Mouse (Mus musculus): Measurements from ENCODE around the gene Ints6. TPM values are rescaled to one million over a fixed set of nuclear protein-coding genes. Genes with fewer than 3 reads are reported as not detected.

The Ints6 gene
- polyA plus RNA-seq (2012; rRNA removed), result 4.9 and 5.9 TPM in 2 replicates

DNA sequence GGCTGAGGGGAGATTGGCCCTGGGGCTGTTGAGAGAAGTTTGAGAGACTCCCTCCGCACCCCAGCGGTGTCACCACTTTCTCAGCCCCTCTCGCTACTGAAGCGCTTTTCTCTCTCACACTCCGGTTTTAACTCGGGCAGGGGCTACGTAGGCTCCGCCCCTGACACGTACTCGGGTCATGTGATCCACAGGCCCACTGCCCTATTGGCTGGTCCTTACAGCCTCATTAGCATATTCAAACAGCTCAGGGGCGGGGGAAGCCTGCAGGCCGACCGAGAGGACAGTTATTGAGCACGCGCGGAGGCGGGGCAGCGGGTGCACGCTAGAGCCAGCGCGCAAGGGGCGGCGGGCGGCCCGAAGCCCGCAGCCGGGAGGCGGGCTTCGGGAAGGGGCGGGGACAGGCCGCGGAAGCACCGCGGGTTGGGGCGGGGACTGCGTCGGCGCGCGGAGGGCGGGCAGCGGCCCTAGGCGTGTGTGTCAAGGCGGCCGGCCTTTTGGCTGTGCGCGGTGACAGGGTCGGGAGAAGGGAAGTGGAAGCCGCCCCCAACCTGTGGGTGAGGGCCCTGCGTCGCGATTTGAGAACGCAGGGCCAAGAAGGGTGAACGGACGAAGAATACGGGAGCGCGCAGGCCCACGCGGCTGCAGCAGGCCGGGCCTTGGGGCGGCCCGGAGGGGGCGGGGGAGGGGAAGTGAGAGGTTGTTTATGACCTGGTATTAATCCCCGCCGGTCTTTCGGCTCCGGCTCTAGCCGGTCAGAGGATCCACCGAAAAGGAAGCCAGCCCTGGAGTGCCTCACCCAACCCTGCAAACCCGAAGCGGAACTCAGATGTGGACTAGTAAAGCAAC is at the start of gene Ints6:
Ints6 (minus strand) TSS at position 134 of the 846 bp plus-strand sequence.
- peak; percentile 97 for DNase-seq
- WGBS, result under 1% methylated on average over 60 of the region's 72 CpGs
- H3K4me3 ChIP-seq (replicated peaks; ENCODE audit: extremely low read depth, low read depth, low read length), result peak within 1 kb of the TSS; percentile 87
- peaks cover 2% of the 10 kb centered on the region; the same call in 1 of the 2 replicates for H3K4me1 ChIP-seq (ENCODE audit: control insufficient read depth, insufficient read depth, low read length)
- TF ChIP-seq POLR2A (IDR thresholded peaks at IDR 0.05; ENCODE audit: borderline replicate concordance, extremely low read depth, low read depth, low read length), result peak; percentile 100
- TF ChIP-seq CTCF (IDR thresholded peaks at IDR 0.05; ENCODE audit: insufficient read depth, low read length), result no peak

DNA sequence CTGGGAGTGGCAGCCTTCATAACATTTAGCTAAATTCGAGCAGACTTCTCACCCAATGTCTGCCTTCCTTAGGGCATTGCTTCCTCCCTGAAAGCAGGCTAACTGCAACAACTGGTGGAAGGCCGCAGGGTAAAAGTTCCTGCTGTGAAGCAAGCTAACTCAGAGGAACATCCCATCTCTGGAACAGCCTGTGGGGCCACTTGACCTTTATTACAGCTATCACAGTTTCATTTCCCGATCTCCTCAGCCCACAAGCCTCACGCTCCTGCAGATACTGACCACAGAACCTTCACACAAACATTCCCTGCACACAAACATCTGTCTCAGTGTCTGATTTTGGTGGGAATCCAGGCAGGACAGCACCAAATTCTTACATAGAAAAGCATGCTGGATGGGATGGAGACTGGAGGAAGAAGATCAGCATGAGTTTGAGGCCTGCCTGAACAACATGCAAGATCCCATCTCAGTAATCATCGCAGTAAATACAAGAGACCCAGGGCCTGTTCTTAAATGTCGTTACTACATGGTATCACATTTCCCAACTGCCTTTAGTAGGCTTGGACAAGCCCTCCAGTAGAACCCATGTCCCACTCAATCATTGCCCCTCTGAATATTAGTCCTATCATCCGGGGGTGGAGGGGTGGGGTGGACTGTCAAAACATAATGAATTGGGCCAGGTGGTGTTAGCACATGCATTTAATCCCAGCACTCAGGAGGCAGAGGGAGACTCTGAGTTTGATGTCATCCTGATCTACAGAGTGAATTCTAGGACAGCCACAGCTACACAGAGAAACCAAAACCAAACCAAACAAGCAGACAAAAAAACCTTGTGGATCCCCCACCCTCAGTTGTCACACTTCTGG is 47.9 kb upstream of the Ints6 start:
- TF ChIP-seq CTCF (IDR thresholded peaks at IDR 0.05; ENCODE audit: insufficient read depth, low read length), result no peak
- no peak for TF ChIP-seq POLR2A (IDR thresholded peaks at IDR 0.05; ENCODE audit: borderline replicate concordance, extremely low read depth, low read depth, low read length)
- WGBS, result 54% methylated on average over 7 of the region's 7 CpGs
- no peak overlapping the region for H3K4me3 ChIP-seq (replicated peaks; ENCODE audit: extremely low read depth, low read depth, low read length)
- no peaks in the 10 kb centered on the region for H3K4me1 ChIP-seq (ENCODE audit: control insufficient read depth, insufficient read depth, low read length)
- DNase-seq, result no peak

DNA sequence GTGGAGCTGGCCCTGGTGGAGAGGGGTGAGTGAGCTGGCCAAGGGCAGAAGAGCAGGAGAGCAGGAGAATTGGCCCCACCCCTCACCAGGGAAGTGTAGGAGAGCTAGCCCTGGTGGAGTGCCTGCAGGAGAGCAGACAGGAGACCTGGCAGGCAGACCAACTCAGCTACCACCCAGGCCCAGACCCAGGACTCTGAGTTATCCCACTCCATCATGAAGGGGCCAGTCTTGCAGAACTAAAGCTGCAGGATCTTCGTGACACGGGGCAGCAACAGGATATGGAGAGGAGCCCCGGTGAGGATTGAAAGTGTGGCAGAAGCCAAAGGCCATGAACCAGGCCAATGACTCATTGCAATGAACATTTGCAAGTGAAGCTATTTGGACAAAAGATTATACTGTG is 46.0 kb upstream of the Ints6 start:
- TF ChIP-seq POLR2A (IDR thresholded peaks at IDR 0.05; ENCODE audit: borderline replicate concordance, extremely low read depth, low read depth, low read length) (no peak), CTCF (IDR thresholded peaks at IDR 0.05; ENCODE audit: insufficient read depth, low read length) (no peak)

DNA sequence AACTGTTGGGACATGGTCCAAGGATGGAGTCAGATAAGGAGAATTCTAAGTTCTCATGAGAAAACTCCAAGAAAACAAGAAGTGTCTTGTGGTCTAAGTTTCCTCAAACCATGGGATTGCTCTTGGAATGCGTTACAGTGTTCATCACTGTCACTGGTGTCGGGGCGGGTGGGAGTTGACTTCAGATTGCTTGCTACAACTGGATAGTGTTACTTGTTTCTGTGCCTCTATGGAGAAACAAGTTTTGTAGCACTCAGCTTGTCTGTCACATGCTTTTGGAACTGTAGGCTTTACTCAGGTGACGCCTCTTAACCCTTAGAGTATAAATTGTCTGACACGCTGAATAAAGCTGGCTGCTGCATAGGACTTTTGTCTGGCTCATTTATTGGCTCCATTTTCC is 42.2 kb upstream of the Ints6 start:
- DNase-seq, result no peak
- TF ChIP-seq CTCF (IDR thresholded peaks at IDR 0.05; ENCODE audit: insufficient read depth, low read length), result no peak
- TF ChIP-seq POLR2A (IDR thresholded peaks at IDR 0.05; ENCODE audit: borderline replicate concordance, extremely low read depth, low read depth, low read length), result no peak
- WGBS, result 70% methylated on average over 5 of the region's 5 CpGs
- H3K4me3 ChIP-seq (replicated peaks; ENCODE audit: extremely low read depth, low read depth, low read length), result no peak overlapping the region
- H3K4me1 ChIP-seq (ENCODE audit: control insufficient read depth, insufficient read depth, low read length), result no peaks in the 10 kb centered on the region

More for the DNA sequence above, 46.0 kb upstream of the Ints6 start:
- H3K4me3 ChIP-seq (replicated peaks; ENCODE audit: extremely low read depth, low read depth, low read length), result no peak overlapping the region
- no peaks in the 10 kb centered on the region for H3K4me1 ChIP-seq (ENCODE audit: control insufficient read depth, insufficient read depth, low read length)
- WGBS, result 25% methylated on average over 3 of the region's 3 CpGs
- no peak for DNase-seq

DNA sequence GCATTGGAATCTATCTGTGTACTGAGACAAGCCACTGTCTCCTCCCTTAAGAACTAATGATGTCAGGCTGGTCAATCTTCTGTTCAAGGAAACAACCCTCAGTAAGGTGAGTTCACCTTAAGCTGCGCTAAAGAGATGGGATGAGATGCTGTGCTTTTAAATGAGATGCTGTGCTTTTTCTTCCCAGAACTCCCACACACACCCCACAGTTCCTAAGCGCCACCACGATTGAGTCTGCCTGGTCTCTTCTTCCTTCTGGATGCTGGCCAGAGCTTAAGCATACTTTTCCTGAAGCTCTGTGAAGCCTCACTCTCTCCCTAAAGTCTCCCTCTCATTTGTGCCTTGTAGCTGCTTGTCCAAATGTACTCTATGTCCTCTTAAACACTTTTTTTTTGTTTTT is 39.8 kb upstream of the Ints6 start:
- H3K4me1 ChIP-seq (ENCODE audit: control insufficient read depth, insufficient read depth, low read length), result no peaks in the 10 kb centered on the region
- 66% methylated on average over 3 of the region's 3 CpGs for WGBS
- DNase-seq, result no peak
- no peak overlapping the region for H3K4me3 ChIP-seq (replicated peaks; ENCODE audit: extremely low read depth, low read depth, low read length)
- TF ChIP-seq POLR2A (IDR thresholded peaks at IDR 0.05; ENCODE audit: borderline replicate concordance, extremely low read depth, low read depth, low read length) (no peak), CTCF (IDR thresholded peaks at IDR 0.05; ENCODE audit: insufficient read depth, low read length) (no peak)

DNA sequence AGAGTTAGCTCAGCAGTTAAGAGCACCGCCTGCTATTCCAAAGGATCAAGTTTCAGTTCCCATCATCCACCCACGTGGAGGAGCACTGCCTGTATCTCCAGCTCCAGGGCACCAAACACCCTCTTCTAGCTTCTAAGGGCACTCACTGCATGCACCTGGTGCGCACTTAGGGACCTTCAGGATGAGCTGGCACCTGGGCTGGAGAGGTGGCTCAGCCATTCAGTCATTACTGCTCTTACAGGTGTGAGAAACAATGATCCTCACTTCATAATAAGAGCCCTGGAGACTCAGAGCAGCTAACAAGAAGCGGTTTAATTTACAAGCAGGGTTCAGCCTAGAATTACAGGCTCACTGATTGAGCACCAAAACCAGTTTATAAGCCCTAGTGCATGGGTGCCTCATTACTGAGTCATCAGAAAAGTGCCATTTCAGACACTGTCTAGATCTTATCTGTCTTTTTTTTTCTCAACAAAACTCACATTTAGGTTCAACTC is 37.7 kb upstream of the Ints6 start:
- no peak overlapping the region for H3K4me3 ChIP-seq (replicated peaks; ENCODE audit: extremely low read depth, low read depth, low read length)
- TF ChIP-seq POLR2A (IDR thresholded peaks at IDR 0.05; ENCODE audit: borderline replicate concordance, extremely low read depth, low read depth, low read length) (no peak), CTCF (IDR thresholded peaks at IDR 0.05; ENCODE audit: insufficient read depth, low read length) (no peak)
- H3K4me1 ChIP-seq (ENCODE audit: control insufficient read depth, insufficient read depth, low read length), result no peaks in the 10 kb centered on the region
- no peak for DNase-seq
- WGBS, result 11% methylated on average over 4 of the region's 4 CpGs

DNA sequence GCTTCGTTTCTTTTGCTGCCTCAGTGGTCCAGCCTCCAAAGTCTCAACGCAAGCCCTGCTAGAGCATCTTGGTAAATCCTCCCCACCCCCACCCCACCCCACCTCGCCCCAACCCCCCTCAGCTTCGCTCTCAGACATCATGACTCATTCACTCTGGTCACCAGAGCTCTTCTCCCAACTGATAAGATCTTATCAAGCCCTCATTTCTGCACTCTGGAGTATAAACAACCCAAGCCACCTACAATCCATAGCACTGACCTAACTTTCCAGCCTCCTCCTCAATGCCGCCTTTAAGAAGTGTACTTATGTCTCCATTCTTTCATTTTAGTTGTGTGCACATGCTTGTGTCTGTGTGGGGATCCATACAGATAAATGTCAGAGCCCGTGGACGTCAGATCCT is 34.8 kb upstream of the Ints6 start:
- TF ChIP-seq CTCF (IDR thresholded peaks at IDR 0.05; ENCODE audit: insufficient read depth, low read length), result no peak
- no peak for TF ChIP-seq POLR2A (IDR thresholded peaks at IDR 0.05; ENCODE audit: borderline replicate concordance, extremely low read depth, low read depth, low read length)
- no peak for DNase-seq
- H3K4me3 ChIP-seq (replicated peaks; ENCODE audit: extremely low read depth, low read depth, low read length), result no peak overlapping the region
- 50% methylated on average over 7 of the region's 7 CpGs for WGBS
- H3K4me1 ChIP-seq (ENCODE audit: control insufficient read depth, insufficient read depth, low read length), result no peaks in the 10 kb centered on the region

DNA sequence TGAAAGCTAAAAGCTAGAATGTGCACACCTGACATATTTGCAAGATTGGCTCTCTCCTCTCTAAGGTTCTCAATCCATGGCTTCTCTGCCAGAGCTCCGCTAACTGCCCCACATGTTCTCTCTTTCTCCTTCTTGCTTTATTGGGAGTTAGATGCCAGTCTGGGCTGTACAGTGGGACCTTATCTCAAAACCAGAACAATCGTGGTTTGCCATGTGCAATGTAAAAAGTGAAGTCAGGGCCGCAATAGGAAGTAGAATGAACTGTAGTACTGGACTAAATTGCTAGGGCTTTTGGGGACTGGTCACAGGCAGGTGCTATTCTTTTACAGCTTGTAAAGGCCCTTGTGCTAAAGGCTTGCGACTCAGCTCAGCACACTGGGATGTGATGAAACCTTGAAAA is 28.3 kb upstream of the Ints6 start:
- DNase-seq, result no peak
- WGBS, result 78% methylated on average over 4 of the region's 4 CpGs
- no peak for TF ChIP-seq POLR2A (IDR thresholded peaks at IDR 0.05; ENCODE audit: borderline replicate concordance, extremely low read depth, low read depth, low read length)
- Histone ChIP-seq H3K4me1 (ENCODE audit: control insufficient read depth, insufficient read depth, low read length) (no peaks in the 10 kb centered on the region), H3K4me3 (replicated peaks; ENCODE audit: extremely low read depth, low read depth, low read length) (no peak overlapping the region)

DNA sequence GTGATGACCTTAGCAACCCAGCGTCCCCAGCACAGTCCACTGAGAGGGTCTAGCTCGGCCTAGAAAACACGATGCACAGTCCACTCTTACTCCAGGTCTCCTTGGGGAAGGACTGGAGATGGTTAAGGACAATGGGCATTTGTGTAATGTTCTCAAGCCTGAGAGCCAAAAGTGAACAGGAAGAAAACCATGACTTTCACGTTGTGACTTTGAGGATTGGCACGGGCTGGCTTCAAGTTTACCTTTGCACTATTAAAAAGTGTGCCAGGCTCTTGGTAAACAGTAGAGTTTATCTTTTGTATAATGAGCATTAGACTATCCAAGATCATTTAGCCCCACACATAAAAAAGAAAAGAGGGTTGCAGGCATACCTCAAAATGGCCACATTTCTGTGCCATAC is 22.0 kb upstream of the Ints6 start:
- WGBS, result 61% methylated on average over 5 of the region's 5 CpGs
- TF ChIP-seq POLR2A (IDR thresholded peaks at IDR 0.05; ENCODE audit: borderline replicate concordance, extremely low read depth, low read depth, low read length) (no peak), CTCF (IDR thresholded peaks at IDR 0.05; ENCODE audit: insufficient read depth, low read length) (no peak)
- DNase-seq, result peak; percentile 19
- Histone ChIP-seq H3K4me1 (ENCODE audit: control insufficient read depth, insufficient read depth, low read length) (no peaks in the 10 kb centered on the region), H3K4me3 (replicated peaks; ENCODE audit: extremely low read depth, low read depth, low read length) (no peak overlapping the region)

Measured in lung, adult 2 months (tissue).